8 mouse cellular contexts compared by ENCODE assay signal in genomic region chr17:8799914-8800420, GRCm38 (mm10).
DNase-seq lines count a peak whose midpoint lies in the region; ATAC-seq and TF ChIP-seq lines count a peak whose summit lies in the region.

No protein-coding gene starts in this region.

- peak overlapping the region; percentile 71 for H3K4me3 ChIP-seq in lung, embryonic 16.5 days (ENCODE audit: low read length)
- peak overlapping the region; percentile 73 for H3K4me3 ChIP-seq in heart, embryonic 15.5 days
- H3K4me3 ChIP-seq in liver, postnatal 0 days (ENCODE audit: low read depth, low read length) = peak overlapping the region; percentile 57; the same call in 1 of the 2 replicates

- H3K9me3 ChIP-seq in lung, embryonic 16.5 days (ENCODE audit: control insufficient read depth, low read length) = no peaks in the 10 kb centered on the region
- no peaks in the 10 kb centered on the region for H3K9me3 ChIP-seq in heart, embryonic 15.5 days (replicated peaks)
- no peaks in the 10 kb centered on the region for H3K9me3 ChIP-seq in liver, postnatal 0 days (ENCODE audit: low read length)

- no peak overlapping the region for H3K9ac ChIP-seq in lung, embryonic 16.5 days (ENCODE audit: low read length)
- H3K9ac ChIP-seq in heart, embryonic 15.5 days = no peak overlapping the region
- H3K9ac ChIP-seq in liver, postnatal 0 days (replicated peaks) = no peak overlapping the region

- H3K27me3 ChIP-seq in lung, embryonic 16.5 days (ENCODE audit: control insufficient read depth, insufficient read depth, low read depth, low read length) = peaks cover 59% of the 10 kb centered on the region
- peaks cover 88% of the 10 kb centered on the region for H3K27me3 ChIP-seq in heart, embryonic 15.5 days
- peaks cover 67% of the 10 kb centered on the region for H3K27me3 ChIP-seq in liver, postnatal 0 days (ENCODE audit: insufficient read depth, low read length)

- H3K27ac ChIP-seq in lung, embryonic 16.5 days (ENCODE audit: low read length) = no peak overlapping the region
- no peak overlapping the region for H3K27ac ChIP-seq in heart, embryonic 15.5 days
- H3K27ac ChIP-seq in liver, postnatal 0 days (ENCODE audit: low read depth) = no peak overlapping the region

- ATAC-seq in lung, embryonic 16.5 days (ENCODE audit: low read depth) = no peak
- ATAC-seq in heart, embryonic 15.5 days (replicated peaks; ENCODE audit: insufficient number of reproducible peaks, insufficient read depth, low FRiP score, low read depth) = no peak
- ATAC-seq in liver, postnatal 0 days = no peak

- 2% methylated on average over 15 of the region's 15 CpGs for WGBS in lung, embryonic 16.5 days
- WGBS in heart, embryonic 15.5 days = 2% methylated on average over 15 of the region's 15 CpGs
- WGBS in liver, postnatal 0 days (ENCODE audit: insufficient replicate concordance) = under 1% methylated on average over 15 of the region's 15 CpGs

- no peaks in the 10 kb centered on the region for H3K36me3 ChIP-seq in lung, embryonic 16.5 days (ENCODE audit: control insufficient read depth, insufficient read depth, low read length)
- no peaks in the 10 kb centered on the region for H3K36me3 ChIP-seq in heart, embryonic 15.5 days
- no peaks in the 10 kb centered on the region for H3K36me3 ChIP-seq in liver, postnatal 0 days (replicated peaks; ENCODE audit: insufficient read depth, low read length)

- TF ChIP-seq EP300 in liver, postnatal 0 days (IDR thresholded peaks at IDR 0.05; ENCODE audit: low read depth) = no peak

- peak overlapping the region; percentile 90 for H3K4me2 ChIP-seq in lung, embryonic 16.5 days (ENCODE audit: low read depth, low read length)
- peak overlapping the region; percentile 98 for H3K4me2 ChIP-seq in heart, embryonic 15.5 days
- H3K4me2 ChIP-seq in liver, postnatal 0 days (ENCODE audit: low read depth, low read length) = peak overlapping the region; percentile 82; the same call in 1 of the 2 replicates

- peaks cover 19% of the 10 kb centered on the region for H3K4me1 ChIP-seq in lung, embryonic 16.5 days (replicated peaks; ENCODE audit: control insufficient read depth, insufficient read depth, low read length)
- peaks cover 32% of the 10 kb centered on the region for H3K4me1 ChIP-seq in heart, embryonic 15.5 days (replicated peaks)
- peaks cover 8% of the 10 kb centered on the region for H3K4me1 ChIP-seq in liver, postnatal 0 days (ENCODE audit: insufficient read depth)

- intact Hi-C loops in left cerebral cortex, postnatal 36 days (cut with DNase I) = loop anchor here (5.0 kb wide), 2 partner anchors 137 to 178 kb away; no protein-coding TSS in a partner anchor

- no peak for TF ChIP-seq CTCF in liver, postnatal 0 days (IDR thresholded peaks at IDR 0.05; ENCODE audit: low read depth)

- DNase-seq in lung, postnatal 36 days = no peak
- DNase-seq in liver, postnatal 0 days = no peak
- DNase-seq in thymus, postnatal 4 days = peak; percentile 43
- no peak for DNase-seq in gastrocnemius, adult 18-20 months (ENCODE audit: low spot score)
- no peak for DNase-seq in left cerebral cortex, postnatal 36 days (ENCODE audit: low spot score in 2 of 2)
- no peak for DNase-seq in lung, adult 18-20 months
